Mouse (Mus musculus): ENCODE data around the gene Insr. TPM values are rescaled to one million over a fixed set of nuclear protein-coding genes. Genes with fewer than 3 reads are reported as not detected.
A peak's percentile ranks its signal among the peaks of the same experiment; 100 is the strongest.

Insr gene
- total and polyA plus RNA-seq, 2 experiments from 2014 or later = 36.9 to 39.5 TPM

DNA sequence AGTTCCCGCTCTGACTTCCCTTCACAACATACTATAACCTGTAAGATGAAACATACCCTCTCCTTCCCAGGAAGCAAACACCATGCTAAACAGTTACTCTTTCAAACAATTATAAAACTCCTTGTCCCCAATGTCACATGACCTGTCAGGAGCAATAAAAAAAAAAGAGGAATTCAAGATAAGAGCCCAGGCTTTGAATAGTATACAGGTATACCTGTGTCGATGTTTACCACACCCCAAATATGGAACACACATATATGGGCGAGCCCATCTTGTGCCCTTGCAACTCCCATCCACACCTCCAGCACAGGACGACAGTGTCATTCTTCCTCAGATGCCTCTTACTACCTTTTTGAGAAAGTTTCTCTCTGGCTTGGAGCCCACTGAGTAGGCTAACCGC is 18.3 kb downstream of the Insr start:
- H3K9me3 ChIP-seq (ENCODE audit: low read length) = no peaks in the 10 kb centered on the region
- no peak overlapping the region for H3K27ac ChIP-seq (ENCODE audit: low read depth, low read length)
- H3K4me2 ChIP-seq (ENCODE audit: low read depth) = no peak overlapping the region
- no peaks in the 10 kb centered on the region for H3K4me1 ChIP-seq (ENCODE audit: insufficient read depth)
- H3K36me3 ChIP-seq (ENCODE audit: insufficient read depth) = peaks cover 20% of the 10 kb centered on the region
- DNase-seq (no peak), ATAC-seq (no peak)
- no peaks in the 10 kb centered on the region for H3K27me3 ChIP-seq (ENCODE audit: insufficient read depth, low read length)
- H3K4me3 ChIP-seq (ENCODE audit: low read depth, low read length) = no peak overlapping the region
- H3K9ac ChIP-seq = no peak overlapping the region
- TF ChIP-seq CTCF (IDR thresholded peaks at IDR 0.05; ENCODE audit: low read depth) = no peak
- WGBS = 96% methylated on average over 5 of the region's 5 CpGs

DNA sequence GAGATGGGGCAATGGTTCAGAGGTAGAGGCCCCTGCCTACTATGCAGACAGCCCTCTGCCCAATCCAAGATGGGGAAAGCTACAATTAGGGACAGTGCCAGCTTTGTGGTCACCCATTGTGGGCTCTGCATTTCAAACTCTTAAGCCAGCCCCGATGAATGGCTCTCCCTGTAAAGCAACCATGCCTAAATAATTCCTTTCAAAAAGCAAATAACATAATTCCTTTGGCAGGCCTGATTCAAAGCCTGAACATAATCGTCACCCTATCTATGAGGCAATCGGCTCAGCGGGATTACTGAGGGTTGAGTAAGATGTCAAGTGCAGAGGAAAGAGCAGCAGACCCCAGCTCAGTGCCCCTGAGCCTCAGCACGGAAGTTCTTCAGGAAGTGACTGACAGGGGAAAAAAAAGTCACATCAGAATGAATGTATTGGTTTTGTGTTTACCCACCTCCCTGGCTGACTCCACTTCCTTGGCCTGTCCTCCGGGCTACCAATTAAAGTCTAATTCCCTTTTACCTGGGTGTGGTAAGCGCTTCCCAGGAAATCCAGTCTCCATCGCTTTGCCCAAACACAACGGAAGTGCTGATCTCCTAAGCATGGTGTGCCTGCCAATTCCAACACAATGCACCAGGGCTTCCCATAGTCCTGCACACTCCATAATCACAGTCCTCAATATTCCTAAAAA is 19.1 kb downstream of the Insr start:
- H3K4me3 ChIP-seq (ENCODE audit: low read depth, low read length) = no peak overlapping the region
- no peak overlapping the region for H3K27ac ChIP-seq (ENCODE audit: low read depth, low read length)
- no peak for TF ChIP-seq CTCF (IDR thresholded peaks at IDR 0.05; ENCODE audit: low read depth)
- no peaks in the 10 kb centered on the region for H3K27me3 ChIP-seq (ENCODE audit: insufficient read depth, low read length)
- 26% methylated on average over 9 of the region's 9 CpGs for WGBS
- no peaks in the 10 kb centered on the region for H3K4me1 ChIP-seq (ENCODE audit: insufficient read depth)
- ATAC-seq = peak; percentile 64
- H3K9ac ChIP-seq = no peak overlapping the region
- no peaks in the 10 kb centered on the region for H3K9me3 ChIP-seq (ENCODE audit: low read length)
- H3K4me2 ChIP-seq (ENCODE audit: low read depth) = no peak overlapping the region
- H3K36me3 ChIP-seq (ENCODE audit: insufficient read depth) = peaks cover 20% of the 10 kb centered on the region
- DNase-seq = peak; percentile 7

DNA sequence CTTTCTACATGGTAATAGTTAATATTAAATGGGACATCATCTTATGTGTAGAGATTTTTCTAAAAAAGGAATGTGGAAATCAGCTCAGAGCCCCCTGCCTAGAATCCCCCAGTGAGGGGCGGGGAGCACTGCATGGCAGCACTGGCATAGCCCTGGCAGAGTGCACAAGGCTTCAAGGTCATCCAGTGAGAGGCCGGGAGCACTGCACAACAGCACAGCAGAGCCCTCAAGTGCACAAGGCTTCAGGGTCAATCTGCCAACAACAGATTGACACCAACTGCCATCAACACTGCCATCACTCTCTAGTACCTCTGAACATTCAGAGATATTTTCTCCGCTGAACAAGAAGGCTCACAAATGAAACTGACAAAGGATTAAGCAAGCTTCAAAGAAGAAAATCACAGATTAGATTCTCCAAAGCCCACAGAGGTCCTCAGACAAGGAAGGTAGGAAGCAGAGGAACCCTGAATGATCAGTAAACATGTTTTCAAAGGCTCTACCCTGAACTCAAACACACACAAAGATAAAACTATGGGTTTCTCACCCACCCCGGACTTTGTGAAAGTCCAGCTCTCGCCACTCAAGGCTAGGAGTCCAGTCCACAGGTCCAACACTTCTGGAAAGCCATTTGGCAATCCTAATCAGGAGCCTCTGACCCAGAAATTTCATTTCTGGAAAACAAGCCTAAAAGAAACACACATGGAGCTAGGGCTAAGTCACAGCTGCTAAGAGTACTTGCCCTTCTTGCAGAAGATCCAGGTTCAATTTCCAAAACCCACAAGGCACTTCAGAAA is 23.1 kb downstream of the Insr start:
- no peak for TF ChIP-seq CTCF (IDR thresholded peaks at IDR 0.05; ENCODE audit: low read depth)
- 90% methylated on average over 5 of the region's 5 CpGs for WGBS
- no peaks in the 10 kb centered on the region for H3K4me1 ChIP-seq (ENCODE audit: insufficient read depth)
- ATAC-seq (no peak), DNase-seq (no peak)
- no peaks in the 10 kb centered on the region for H3K27me3 ChIP-seq (ENCODE audit: insufficient read depth, low read length)
- no peak overlapping the region for H3K4me2 ChIP-seq (ENCODE audit: low read depth)
- H3K27ac ChIP-seq (ENCODE audit: low read depth, low read length) = no peak overlapping the region
- no peak overlapping the region for H3K4me3 ChIP-seq (ENCODE audit: low read depth, low read length)
- H3K9me3 ChIP-seq (ENCODE audit: low read length) = no peaks in the 10 kb centered on the region
- H3K36me3 ChIP-seq (ENCODE audit: insufficient read depth) = peaks cover 30% of the 10 kb centered on the region
- no peak overlapping the region for H3K9ac ChIP-seq

DNA sequence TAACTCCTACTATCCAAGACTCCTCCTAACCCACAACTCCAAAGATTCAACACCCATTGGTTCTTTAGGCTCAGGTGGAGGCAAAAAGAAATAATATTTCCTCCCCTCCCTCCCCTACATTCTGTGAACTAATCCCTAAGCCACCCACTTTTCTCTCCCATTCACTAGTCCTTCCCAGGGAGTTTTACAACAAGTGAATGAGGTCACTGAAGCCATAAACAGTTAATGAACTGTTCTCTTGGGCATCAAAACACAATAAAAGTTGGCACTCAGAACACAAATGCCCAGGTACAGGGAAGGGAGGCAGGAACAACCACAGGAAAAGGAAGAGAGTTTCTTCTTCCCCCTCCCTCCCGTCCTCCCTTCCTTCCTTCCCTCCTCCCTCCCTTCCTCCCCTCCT is 24.1 kb downstream of the Insr start:
- Histone ChIP-seq H3K4me3 (ENCODE audit: low read depth, low read length) (no peak overlapping the region), H3K4me1 (ENCODE audit: insufficient read depth) (no peaks in the 10 kb centered on the region), H3K4me2 (ENCODE audit: low read depth) (no peak overlapping the region), H3K36me3 (ENCODE audit: insufficient read depth) (peaks cover 28% of the 10 kb centered on the region), H3K9ac (no peak overlapping the region), H3K9me3 (ENCODE audit: low read length) (no peaks in the 10 kb centered on the region), H3K27me3 (ENCODE audit: insufficient read depth, low read length) (no peaks in the 10 kb centered on the region), H3K27ac (ENCODE audit: low read depth, low read length) (no peak overlapping the region)
- DNase-seq (no peak), ATAC-seq (no peak)
- 89% methylated on average over 1 of the region's 1 CpGs for WGBS
- no peak for TF ChIP-seq CTCF (IDR thresholded peaks at IDR 0.05; ENCODE audit: low read depth)

DNA sequence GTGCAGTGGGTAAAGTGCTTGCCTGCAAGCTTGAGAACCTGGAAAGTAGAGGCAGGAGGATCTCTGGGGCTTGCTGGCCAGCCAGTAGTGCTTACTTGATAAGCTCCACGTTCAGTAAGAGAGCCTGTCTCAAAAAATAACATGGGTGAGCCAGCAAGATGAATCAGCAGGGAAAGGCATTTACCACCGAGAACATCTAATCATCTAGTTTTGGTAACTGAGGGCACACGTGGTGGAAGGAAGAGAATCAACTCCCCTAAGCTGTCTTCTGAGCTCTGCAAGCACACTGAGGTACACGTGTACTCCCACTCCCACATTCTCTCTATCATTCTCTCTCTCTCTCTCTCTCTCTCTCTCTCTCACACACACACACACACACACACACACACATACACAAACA is 26.2 kb downstream of the Insr start:
- H3K4me1 ChIP-seq (ENCODE audit: insufficient read depth) = no peaks in the 10 kb centered on the region
- DNase-seq (no peak), ATAC-seq (no peak)
- no peaks in the 10 kb centered on the region for H3K27me3 ChIP-seq (ENCODE audit: insufficient read depth, low read length)
- peaks cover 20% of the 10 kb centered on the region for H3K36me3 ChIP-seq (ENCODE audit: insufficient read depth)
- H3K27ac ChIP-seq (ENCODE audit: low read depth, low read length) = no peak overlapping the region
- no peak overlapping the region for H3K4me2 ChIP-seq (ENCODE audit: low read depth)
- 86% methylated on average over 4 of the region's 4 CpGs for WGBS
- H3K4me3 ChIP-seq (ENCODE audit: low read depth, low read length) = no peak overlapping the region
- no peak for TF ChIP-seq CTCF (IDR thresholded peaks at IDR 0.05; ENCODE audit: low read depth)
- no peak overlapping the region for H3K9ac ChIP-seq
- no peaks in the 10 kb centered on the region for H3K9me3 ChIP-seq (ENCODE audit: low read length)

DNA sequence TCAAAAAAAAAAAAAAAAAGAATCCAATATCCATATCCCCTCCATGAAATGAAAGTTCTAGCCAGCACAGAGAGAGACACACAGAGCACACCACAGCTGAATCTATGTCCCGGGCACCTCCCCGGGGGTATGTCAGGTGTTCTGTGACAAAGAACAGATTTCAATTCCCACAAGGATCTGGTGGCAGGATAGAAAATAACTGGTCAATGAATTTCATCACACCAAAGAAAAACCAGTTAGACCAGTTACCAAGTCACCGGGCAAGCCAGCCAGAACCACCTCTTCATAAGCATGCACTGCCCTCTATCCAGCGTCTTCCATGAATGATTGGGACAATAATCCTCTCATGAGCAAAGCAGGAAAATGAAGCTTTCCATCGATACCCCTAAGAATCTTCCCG is 26.8 kb downstream of the Insr start:
- WGBS = 96% methylated on average over 6 of the region's 6 CpGs

DNA sequence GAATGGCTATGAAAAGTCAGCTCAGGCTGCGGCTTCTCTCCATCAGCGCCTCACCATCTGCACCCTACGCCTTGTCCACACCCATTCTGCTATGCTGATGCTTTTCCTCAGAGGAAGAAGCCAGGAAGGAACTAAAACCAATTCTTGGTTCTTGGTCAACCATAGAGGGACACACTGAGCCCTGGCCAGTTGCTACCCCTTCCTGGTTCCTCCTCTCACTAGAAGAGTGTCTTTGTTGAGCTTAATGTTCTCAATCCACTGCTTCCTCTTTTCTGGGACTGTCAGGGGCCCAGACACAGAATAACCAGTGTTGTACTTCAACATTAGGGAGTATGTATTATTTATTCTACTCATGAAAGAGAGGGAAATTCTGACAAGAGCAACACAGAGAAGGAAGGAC is 28.3 kb downstream of the Insr start:
- Histone ChIP-seq H3K36me3 (ENCODE audit: insufficient read depth) (peaks cover 10% of the 10 kb centered on the region; the same call in 1 of the 2 replicates), H3K27me3 (ENCODE audit: insufficient read depth, low read length) (no peaks in the 10 kb centered on the region), H3K4me2 (ENCODE audit: low read depth) (no peak overlapping the region), H3K4me3 (ENCODE audit: low read depth, low read length) (no peak overlapping the region), H3K9ac (no peak overlapping the region), H3K27ac (ENCODE audit: low read depth, low read length) (no peak overlapping the region), H3K4me1 (ENCODE audit: insufficient read depth) (no peaks in the 10 kb centered on the region), H3K9me3 (ENCODE audit: low read length) (no peaks in the 10 kb centered on the region)
- no peak for ATAC-seq
- no peak for DNase-seq
- 99% methylated on average over 3 of the region's 3 CpGs for WGBS
- no peak for TF ChIP-seq CTCF (IDR thresholded peaks at IDR 0.05; ENCODE audit: low read depth)

More for the DNA sequence above, 26.8 kb downstream of the Insr start:
- no peaks in the 10 kb centered on the region for H3K4me1 ChIP-seq (ENCODE audit: insufficient read depth)
- no peak overlapping the region for H3K4me3 ChIP-seq (ENCODE audit: low read depth, low read length)
- DNase-seq (no peak), ATAC-seq (no peak)
- no peaks in the 10 kb centered on the region for H3K27me3 ChIP-seq (ENCODE audit: insufficient read depth, low read length)
- H3K36me3 ChIP-seq (ENCODE audit: insufficient read depth) = peaks cover 17% of the 10 kb centered on the region; the same call in 1 of the 2 replicates
- no peak overlapping the region for H3K9ac ChIP-seq
- no peak overlapping the region for H3K27ac ChIP-seq (ENCODE audit: low read depth, low read length)
- no peak for TF ChIP-seq CTCF (IDR thresholded peaks at IDR 0.05; ENCODE audit: low read depth)
- no peaks in the 10 kb centered on the region for H3K9me3 ChIP-seq (ENCODE audit: low read length)
- no peak overlapping the region for H3K4me2 ChIP-seq (ENCODE audit: low read depth)
